Mouse (Mus musculus) hindbrain, embryonic 12.5 days (tissue): ENCODE data around the gene Cpt1a. TPM values are rescaled to one million over a fixed set of nuclear protein-coding genes. Genes with fewer than 3 reads are reported as not detected.

Source experiments
- ATAC-seq: fragments of 200-750 bp; cut with Nextera tagmentation; 2 replicates; pipeline ENCODE4 v1.8.0; 2017; ENCODE audit warnings: moderate TSS enrichment; ENCODE audit not compliant: low FRiP score
- H3K27ac ChIP-seq: fragments of 300-500 bp; sonication (generic); 2 replicates; pipeline ENCODE4 v1.5.1; 2016; ENCODE audit warnings: mild to moderate bottlenecking
- H3K27me3 ChIP-seq: fragments of 300-500 bp; sonication (generic); 2 replicates; pipeline ENCODE4 v1.6.1; 2016; ENCODE audit warnings: mild to moderate bottlenecking
- H3K36me3 ChIP-seq: fragments of 300-500 bp; sonication (generic); 2 replicates; pipeline ENCODE4 v1.6.1; 2016; ENCODE audit warnings: mild to moderate bottlenecking
- H3K4me1 ChIP-seq: fragments of 300-500 bp; sonication (generic); 2 replicates; pipeline ENCODE4 v1.6.1; 2016
- H3K4me2 ChIP-seq: fragments of 300-500 bp; sonication (generic); replicated peaks from 2 replicates; pipeline ENCODE4 v1.6.1; 2016; ENCODE audit warnings: mild to moderate bottlenecking
- H3K4me3 ChIP-seq: fragments of 300-500 bp; sonication (generic); 2 replicates; pipeline ENCODE4 v1.5.1; 2016; ENCODE audit warnings: mild to moderate bottlenecking
- H3K9ac ChIP-seq: fragments of 300-500 bp; sonication (generic); 2 replicates; pipeline ENCODE4 v1.6.1; 2016; ENCODE audit warnings: mild to moderate bottlenecking, moderate library complexity
- H3K9me3 ChIP-seq: fragments of 300-500 bp; sonication (generic); replicated peaks from 2 replicates; pipeline ENCODE4 v1.6.1; 2016; ENCODE audit warnings: mild to moderate bottlenecking
- WGBS: fragments of 180-500 bp; shearing (Covaris S2); methylation state at CpG from one replicate; pipeline ENCODE4 v1.1.7; 2016; 5-methylcytosine and 5-hydroxymethylcytosine counted together
- polyA plus RNA-seq: library from polyadenylated mRNA; unstranded; fragments of >200 nt; fragmentation: Nextera tagmentation; extraction: Ambion mirVana; gene quantifications from 2 replicates; pipeline ENCODE4 v1.2.1, GENCODE M21; 2016

Cpt1a gene
- polyA plus RNA-seq, 1 experiment from 2014 or later, result 13.2 TPM

GRCm38 (mm10) chr19:3333247-3333646 lies 11.1 kb downstream of the Cpt1a start:
- Histone ChIP-seq H3K27me3 (no peaks in the 10 kb centered on the region; the same call in 1 of the 2 replicates), H3K9me3 (no peaks in the 10 kb centered on the region), H3K36me3 (no peaks in the 10 kb centered on the region), H3K4me1 (peaks cover 20% of the 10 kb centered on the region), H3K9ac (no peak overlapping the region), H3K27ac (no peak overlapping the region), H3K4me3 (no peak overlapping the region), H3K4me2 (no peak overlapping the region)
- WGBS, result 59% methylated on average over 6 of the region's 6 CpGs
- no peak for ATAC-seq

- WGBS, result 45% methylated on average over 17 of the region's 17 CpGs
- Histone ChIP-seq H3K4me3 (no peak overlapping the region), H3K4me2 (no peak overlapping the region), H3K27me3 (no peaks in the 10 kb centered on the region; the same call in 1 of the 2 replicates), H3K9ac (no peak overlapping the region), H3K4me1 (peaks cover 20% of the 10 kb centered on the region), H3K9me3 (no peaks in the 10 kb centered on the region), H3K27ac (peak overlapping the region; percentile 64), H3K36me3 (no peaks in the 10 kb centered on the region)
- peak; percentile 68 for ATAC-seq
Measured at GRCm38 (mm10) chr19:3333694-3334515, 11.8 kb downstream of the Cpt1a start.

GRCm38 (mm10) chr19:3334550-3334949 lies 12.4 kb downstream of the Cpt1a start:
- Histone ChIP-seq H3K4me2 (no peak overlapping the region), H3K36me3 (no peaks in the 10 kb centered on the region), H3K27me3 (no peaks in the 10 kb centered on the region; the same call in 1 of the 2 replicates), H3K9ac (no peak overlapping the region), H3K4me1 (peaks cover 20% of the 10 kb centered on the region), H3K4me3 (no peak overlapping the region), H3K9me3 (no peaks in the 10 kb centered on the region), H3K27ac (peak overlapping the region; percentile 57; the same call in 1 of the 2 replicates)
- no peak for ATAC-seq
- 74% methylated on average over 4 of the region's 4 CpGs for WGBS

DNA sequence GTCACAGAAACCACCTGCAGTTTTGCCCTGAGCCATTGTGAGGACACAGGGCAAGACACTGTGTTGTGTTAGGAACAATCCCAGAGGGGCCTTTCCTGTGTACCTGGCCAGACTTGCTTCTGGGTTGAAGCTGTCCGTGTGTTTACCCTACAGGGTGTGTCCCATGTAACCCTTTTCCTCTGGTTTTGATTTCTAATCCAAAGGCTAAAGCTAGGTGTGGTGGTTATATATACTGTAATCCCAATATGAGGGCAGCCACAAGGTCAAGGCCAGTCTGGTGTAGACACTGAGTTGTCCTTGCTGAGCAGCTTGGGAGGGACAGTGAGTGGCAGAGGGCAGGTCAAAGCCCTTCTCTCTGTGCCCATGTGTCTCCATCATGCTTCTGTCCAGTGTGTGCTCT lies 13.8 kb downstream of the Cpt1a start:
- no peak for ATAC-seq
- Histone ChIP-seq H3K4me2 (no peak overlapping the region), H3K4me1 (peaks cover 20% of the 10 kb centered on the region), H3K4me3 (no peak overlapping the region), H3K9me3 (no peaks in the 10 kb centered on the region), H3K27me3 (no peaks in the 10 kb centered on the region; the same call in 1 of the 2 replicates), H3K9ac (no peak overlapping the region), H3K36me3 (no peaks in the 10 kb centered on the region), H3K27ac (no peak overlapping the region)
- WGBS, result 82% methylated on average over 1 of the region's 1 CpGs

GRCm38 (mm10) chr19:3336485-3337255 lies 14.5 kb downstream of the Cpt1a start:
- Histone ChIP-seq H3K4me3 (no peak overlapping the region), H3K4me2 (no peak overlapping the region), H3K9ac (no peak overlapping the region), H3K9me3 (no peaks in the 10 kb centered on the region), H3K27me3 (no peaks in the 10 kb centered on the region; the same call in 1 of the 2 replicates), H3K36me3 (no peaks in the 10 kb centered on the region), H3K4me1 (peaks cover 20% of the 10 kb centered on the region), H3K27ac (no peak overlapping the region)
- no peak for ATAC-seq
- WGBS, result 62% methylated on average over 8 of the region's 8 CpGs

DNA sequence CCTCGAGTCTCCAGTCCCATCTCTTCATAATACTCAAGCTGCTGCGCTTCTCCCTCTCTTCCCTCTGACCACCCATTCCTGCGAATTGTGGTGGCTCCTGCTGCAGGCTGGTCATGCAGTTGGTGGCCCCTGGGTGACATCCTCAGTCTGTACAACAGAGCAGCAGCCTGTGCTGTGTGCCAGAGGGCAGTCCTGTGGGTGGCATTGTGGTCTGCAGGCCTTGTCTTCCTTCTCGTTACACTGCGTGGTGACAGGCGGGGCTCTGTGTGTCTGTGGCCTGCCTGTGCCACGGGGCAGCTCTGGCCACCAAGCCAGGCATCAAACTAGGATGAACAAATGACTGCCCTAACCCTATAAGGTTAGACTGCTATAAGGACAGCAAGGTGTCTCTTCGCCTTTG lies 17.1 kb downstream of the Cpt1a start:
- ATAC-seq, result no peak
- no peak overlapping the region for H3K4me2 ChIP-seq
- 84% methylated on average over 8 of the region's 8 CpGs for WGBS
- H3K36me3 ChIP-seq, result no peaks in the 10 kb centered on the region
- H3K9me3 ChIP-seq, result no peaks in the 10 kb centered on the region
- H3K27me3 ChIP-seq, result no peaks in the 10 kb centered on the region; the same call in 1 of the 2 replicates
- peaks cover 11% of the 10 kb centered on the region for H3K4me1 ChIP-seq
- H3K27ac ChIP-seq, result no peak overlapping the region
- H3K4me3 ChIP-seq, result no peak overlapping the region
- H3K9ac ChIP-seq, result no peak overlapping the region

- Histone ChIP-seq H3K27ac (no peak overlapping the region), H3K4me3 (no peak overlapping the region), H3K9ac (no peak overlapping the region), H3K36me3 (no peaks in the 10 kb centered on the region), H3K27me3 (no peaks in the 10 kb centered on the region), H3K9me3 (no peaks in the 10 kb centered on the region), H3K4me1 (peaks cover 2% of the 10 kb centered on the region; the same call in 1 of the 2 replicates), H3K4me2 (no peak overlapping the region)
- 84% methylated on average over 3 of the region's 3 CpGs for WGBS
- no peak for ATAC-seq
Measured at GRCm38 (mm10) chr19:3341021-3341420, 18.9 kb downstream of the Cpt1a start.

- H3K27me3 ChIP-seq, result no peaks in the 10 kb centered on the region
- ATAC-seq, result no peak
Measured at GRCm38 (mm10) chr19:3343929-3344328, 21.8 kb downstream of the Cpt1a start.

GRCm38 (mm10) chr19:3344636-3345544 lies 22.8 kb downstream of the Cpt1a start:
- no peaks in the 10 kb centered on the region for H3K4me1 ChIP-seq
- 91% methylated on average over 8 of the region's 8 CpGs for WGBS
- no peaks in the 10 kb centered on the region for H3K27me3 ChIP-seq
- H3K4me2 ChIP-seq, result no peak overlapping the region
- H3K9me3 ChIP-seq, result no peaks in the 10 kb centered on the region
- H3K27ac ChIP-seq, result no peak overlapping the region
- no peak overlapping the region for H3K4me3 ChIP-seq
- no peak for ATAC-seq
- H3K36me3 ChIP-seq, result no peaks in the 10 kb centered on the region
- H3K9ac ChIP-seq, result no peak overlapping the region

More at GRCm38 (mm10) chr19:3343929-3344328, 21.8 kb downstream of the Cpt1a start:
- Histone ChIP-seq H3K9ac (no peak overlapping the region), H3K36me3 (no peaks in the 10 kb centered on the region), H3K4me2 (no peak overlapping the region), H3K9me3 (no peaks in the 10 kb centered on the region), H3K27ac (no peak overlapping the region), H3K4me3 (no peak overlapping the region), H3K4me1 (no peaks in the 10 kb centered on the region)
- whole genome bisulfite sequencing, result 79% methylated on average over 3 of the region's 3 CpGs

DNA sequence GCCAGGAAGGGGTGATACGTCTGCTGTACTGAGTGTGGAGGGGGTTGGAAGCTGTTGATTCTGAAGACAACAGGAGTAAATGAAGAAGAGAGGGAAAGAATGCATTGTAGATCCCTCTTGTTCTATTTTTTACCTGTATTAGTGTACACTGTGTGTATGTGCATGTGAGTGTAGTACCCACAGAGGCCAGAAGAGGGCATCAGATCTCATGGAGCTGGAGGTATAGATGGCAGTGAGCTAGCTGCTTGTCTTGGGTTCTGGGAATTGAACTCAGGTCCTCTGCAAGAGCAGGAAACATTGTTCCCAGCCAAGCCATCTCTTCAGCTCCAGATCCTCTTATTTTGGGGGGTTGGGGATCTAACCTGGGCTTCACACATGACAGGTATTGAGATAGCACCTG lies 25.6 kb downstream of the Cpt1a start:
- 89% methylated on average over 1 of the region's 1 CpGs for WGBS
- no peak for ATAC-seq
- Histone ChIP-seq H3K4me1 (no peaks in the 10 kb centered on the region), H3K4me3 (no peak overlapping the region), H3K9me3 (no peaks in the 10 kb centered on the region), H3K36me3 (no peaks in the 10 kb centered on the region), H3K9ac (no peak overlapping the region), H3K4me2 (no peak overlapping the region), H3K27ac (no peak overlapping the region), H3K27me3 (no peaks in the 10 kb centered on the region)

DNA sequence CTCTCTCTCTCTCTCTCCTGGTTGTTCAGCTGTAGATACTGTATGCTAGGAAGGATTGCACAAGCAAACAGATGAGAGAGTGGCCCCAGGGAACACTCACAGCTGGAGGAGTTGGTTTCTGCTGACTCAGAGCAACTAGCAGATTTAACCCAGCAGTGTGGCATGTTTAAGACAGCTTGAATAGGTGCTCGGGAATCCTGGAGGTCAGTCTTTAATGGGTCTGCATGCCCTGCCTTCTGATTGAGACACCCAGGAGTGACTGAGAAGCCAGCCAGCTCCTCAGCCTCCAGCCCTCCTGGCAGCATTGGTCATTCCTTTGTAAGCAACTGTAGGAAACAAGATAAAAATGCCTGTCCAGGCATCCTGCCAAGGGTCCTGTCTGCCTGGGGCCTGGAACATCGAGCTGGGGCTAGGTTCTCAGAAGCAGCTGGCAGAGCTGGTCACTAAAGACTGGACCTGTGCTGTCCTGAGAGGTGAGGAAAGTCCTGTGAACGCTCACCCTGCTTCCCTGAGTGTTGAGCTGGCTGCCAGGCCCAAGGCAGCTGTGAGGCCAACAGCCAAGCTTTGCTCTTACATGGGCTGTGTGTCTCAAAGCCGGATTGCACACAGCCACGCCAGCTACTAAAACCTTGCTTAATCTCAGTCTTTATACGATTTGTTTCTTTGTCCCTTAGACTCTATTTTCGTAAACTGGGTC lies 31.4 kb downstream of the Cpt1a start:
- Histone ChIP-seq H3K27me3 (no peaks in the 10 kb centered on the region), H3K36me3 (no peaks in the 10 kb centered on the region), H3K4me3 (no peak overlapping the region), H3K27ac (no peak overlapping the region), H3K9me3 (no peaks in the 10 kb centered on the region), H3K9ac (no peak overlapping the region), H3K4me1 (no peaks in the 10 kb centered on the region), H3K4me2 (no peak overlapping the region)
- no peak for ATAC-seq
- 76% methylated on average over 7 of the region's 7 CpGs for WGBS
